ENCODE assay signal across 29 mouse cellular contexts in the genomic region with DNA sequence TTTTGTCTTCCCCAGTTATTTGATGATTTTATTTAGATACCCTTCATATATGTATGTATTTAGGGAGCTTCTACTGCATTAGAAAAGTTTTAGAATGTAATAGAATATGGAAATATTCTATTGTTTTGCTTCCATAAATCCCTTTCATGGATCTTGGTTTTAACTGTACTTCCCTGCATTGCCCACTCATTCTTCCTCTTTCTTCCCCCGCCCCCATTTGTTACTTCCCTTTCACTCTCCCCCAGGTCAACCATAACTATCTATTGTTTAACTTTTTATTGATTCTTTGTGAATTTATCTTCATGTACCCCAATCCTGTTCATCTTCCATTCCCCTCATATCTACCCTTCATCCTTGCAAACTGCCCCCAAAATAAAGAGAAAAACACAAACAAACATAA.
"Had no signal": no experiment of that assay in that cellular context is flagged by ENCODE, and none has a peak within 500 bp of the region (broad histone marks: within the 10 kb centered on the region; RNA-seq: fewer than 3 reads in every experiment).

No protein-coding gene starts in this region.

- H3K9me3 ChIP-seq: embryonic facial prominence, embryonic 10.5 days; embryonic facial prominence, embryonic 12.5 days; embryonic facial prominence, embryonic 13.5 days; embryonic facial prominence, embryonic 15.5 days; forebrain, embryonic 10.5 days; forebrain, embryonic 12.5 days; forebrain, embryonic 13.5 days; forebrain, embryonic 15.5 days had no signal

- H3K27me3 ChIP-seq: embryonic facial prominence, embryonic 12.5 days; embryonic facial prominence, embryonic 13.5 days; embryonic facial prominence, embryonic 15.5 days; forebrain, embryonic 12.5 days; forebrain, embryonic 13.5 days; forebrain, embryonic 15.5 days had no signal

- H3K36me3 ChIP-seq: embryonic facial prominence, embryonic 10.5 days; embryonic facial prominence, embryonic 12.5 days; embryonic facial prominence, embryonic 13.5 days; embryonic facial prominence, embryonic 15.5 days; forebrain, embryonic 10.5 days; forebrain, embryonic 12.5 days; forebrain, embryonic 15.5 days had no signal

- H3K27ac ChIP-seq: embryonic facial prominence, embryonic 10.5 days; embryonic facial prominence, embryonic 12.5 days; embryonic facial prominence, embryonic 13.5 days; embryonic facial prominence, embryonic 15.5 days; forebrain, embryonic 10.5 days; forebrain, embryonic 12.5 days; forebrain, embryonic 13.5 days; forebrain, embryonic 15.5 days; gastrocnemius, adult 2 months; heart, adult 2 months had no signal

- ATAC-seq: forebrain, embryonic 13.5 days; forebrain, embryonic 14.5 days; forebrain, embryonic 15.5 days; forebrain, embryonic 16.5 days; forebrain, postnatal 0 days had no signal

- H3K4me1 ChIP-seq: embryonic facial prominence, embryonic 10.5 days; embryonic facial prominence, embryonic 12.5 days; embryonic facial prominence, embryonic 13.5 days; embryonic facial prominence, embryonic 15.5 days; forebrain, embryonic 10.5 days; forebrain, embryonic 12.5 days; forebrain, embryonic 13.5 days; forebrain, embryonic 15.5 days had no signal

- H3K9ac ChIP-seq: embryonic facial prominence, embryonic 12.5 days; embryonic facial prominence, embryonic 13.5 days; embryonic facial prominence, embryonic 15.5 days; forebrain, embryonic 12.5 days; forebrain, embryonic 13.5 days; forebrain, embryonic 15.5 days; forebrain, postnatal 0 days had no signal

- H3K4me3 ChIP-seq: embryonic facial prominence, embryonic 10.5 days; embryonic facial prominence, embryonic 12.5 days; embryonic facial prominence, embryonic 13.5 days; embryonic facial prominence, embryonic 15.5 days; erythroblast, embryonic 14.5 days; forebrain, embryonic 10.5 days; forebrain, embryonic 12.5 days; forebrain, embryonic 13.5 days; forebrain, embryonic 15.5 days; gastrocnemius, adult 2 months; heart, adult 2 months had no signal

- DNase-seq: cerebellum, adult 2 months; cerebellum, adult 8-10 months; cerebellum, adult 9-10 months; cerebellum, adult 9-11 months; cerebellum, postnatal 10 days; cerebellum, postnatal 14 days; cerebellum, postnatal 25 days; cerebellum, postnatal 36 days; embryo, embryonic 11 days; forebrain, postnatal 0 days; gastrocnemius, adult 2 months; gastrocnemius, postnatal 10 days; gastrocnemius, postnatal 14 days; gastrocnemius, postnatal 25 days; gastrocnemius, postnatal 36 days; heart, adult 11 months; heart, adult 18-20 months; heart, adult 2 months had no signal
